Mouse (Mus musculus): ENCODE data around the gene Ngf. TPM values are rescaled to one million over a fixed set of nuclear protein-coding genes. Genes with fewer than 3 reads are reported as not detected.

Gene Ngf
- total RNA-seq, 2 experiments from 2014 or later, result 0.74 to 0.89 TPM

- no peak for DNase-seq
- intact Hi-C loops (cut with DNase I), result loop anchor here (5.0 kb wide), 1 partner anchor 218 kb away; no protein-coding TSS in a partner anchor
- no peak for TF ChIP-seq CTCF (IDR thresholded peaks at IDR 0.05)
- Histone ChIP-seq H3K27ac (peak overlapping the region; percentile 20; the same call in 1 of the 2 replicates), H3K4me3 (no peak overlapping the region)
These were observed 4.8 kb downstream of the Ngf start for GRCm38 (mm10) chr3:102474275-102475155.

GRCm38 (mm10) chr3:102477917-102478694 is 8.4 kb downstream of the Ngf start:
- peak; percentile 56 for DNase-seq
- Histone ChIP-seq H3K27ac (peak overlapping the region; percentile 77), H3K4me3 (no peak overlapping the region)
- TF ChIP-seq CTCF (IDR thresholded peaks at IDR 0.05), result no peak
- intact Hi-C loops (cut with DNase I), result no loop called here

- no peak for TF ChIP-seq CTCF (IDR thresholded peaks at IDR 0.05)
- intact Hi-C loops (cut with DNase I), result no loop called here
- DNase-seq, result no peak
- H3K4me3 ChIP-seq, result no peak overlapping the region; the same call in 1 of the 2 replicates
- peak overlapping the region; percentile 68 for H3K27ac ChIP-seq
These were observed 20.8 kb downstream of the Ngf start for GRCm38 (mm10) chr3:102490393-102491123.

GRCm38 (mm10) chr3:102498113-102498512 is 28.4 kb downstream of the Ngf start:
- TF ChIP-seq CTCF (IDR thresholded peaks at IDR 0.05), result no peak
- Histone ChIP-seq H3K27ac (no peak overlapping the region), H3K4me3 (no peak overlapping the region)
- no peak for DNase-seq
- intact Hi-C loops (cut with DNase I), result no loop called here

- intact Hi-C loops (cut with DNase I), result no loop called here
- Histone ChIP-seq H3K4me3 (no peak overlapping the region), H3K27ac (no peak overlapping the region)
- no peak for DNase-seq
- no peak for TF ChIP-seq CTCF (IDR thresholded peaks at IDR 0.05)
These were observed 29.2 kb downstream of the Ngf start for GRCm38 (mm10) chr3:102498931-102499330.

- Histone ChIP-seq H3K4me3 (no peak overlapping the region), H3K27ac (no peak overlapping the region)
- intact Hi-C loops (cut with DNase I), result no loop called here
- no peak for TF ChIP-seq CTCF (IDR thresholded peaks at IDR 0.05)
- no peak for DNase-seq
These were observed 30.3 kb downstream of the Ngf start for GRCm38 (mm10) chr3:102500031-102500430.

- no peak for TF ChIP-seq CTCF (IDR thresholded peaks at IDR 0.05)
- H3K27ac ChIP-seq, result no peak overlapping the region
- intact Hi-C loops (cut with DNase I), result no loop called here
- no peak for DNase-seq
- no peak overlapping the region for H3K4me3 ChIP-seq
These were observed 31.5 kb downstream of the Ngf start for GRCm38 (mm10) chr3:102501186-102501585.

GRCm38 (mm10) chr3:102505129-102505528 is 35.4 kb downstream of the Ngf start:
- Histone ChIP-seq H3K27ac (no peak overlapping the region), H3K4me3 (no peak overlapping the region)
- intact Hi-C loops (cut with DNase I), result no loop called here
- no peak for DNase-seq
- no peak for TF ChIP-seq CTCF (IDR thresholded peaks at IDR 0.05)

- no peak for TF ChIP-seq CTCF (IDR thresholded peaks at IDR 0.05)
- no peak overlapping the region for H3K4me3 ChIP-seq
- no peak for DNase-seq
- intact Hi-C loops (cut with DNase I), result no loop called here
- H3K27ac ChIP-seq, result no peak overlapping the region
These were observed 36.3 kb downstream of the Ngf start for GRCm38 (mm10) chr3:102506061-102506460.

GRCm38 (mm10) chr3:102507666-102508260 is 38.0 kb downstream of the Ngf start:
- TF ChIP-seq CTCF (IDR thresholded peaks at IDR 0.05), result no peak
- intact Hi-C loops (cut with DNase I), result no loop called here
- no peak overlapping the region for H3K4me3 ChIP-seq
- DNase-seq, result no peak
- H3K27ac ChIP-seq, result no peak overlapping the region

GRCm38 (mm10) chr3:102508455-102508854 is 38.7 kb downstream of the Ngf start:
- intact Hi-C loops (cut with DNase I), result no loop called here
- DNase-seq, result no peak
- Histone ChIP-seq H3K4me3 (no peak overlapping the region), H3K27ac (no peak overlapping the region)
- TF ChIP-seq CTCF (IDR thresholded peaks at IDR 0.05), result no peak

- DNase-seq, result no peak
- intact Hi-C loops (cut with DNase I), result no loop called here
- Histone ChIP-seq H3K27ac (no peak overlapping the region), H3K4me3 (no peak overlapping the region)
- no peak for TF ChIP-seq CTCF (IDR thresholded peaks at IDR 0.05)
These were observed 39.9 kb downstream of the Ngf start for GRCm38 (mm10) chr3:102509601-102510000.

Measured in gastrocnemius, adult 2 months (tissue).